In the genomic region with DNA sequence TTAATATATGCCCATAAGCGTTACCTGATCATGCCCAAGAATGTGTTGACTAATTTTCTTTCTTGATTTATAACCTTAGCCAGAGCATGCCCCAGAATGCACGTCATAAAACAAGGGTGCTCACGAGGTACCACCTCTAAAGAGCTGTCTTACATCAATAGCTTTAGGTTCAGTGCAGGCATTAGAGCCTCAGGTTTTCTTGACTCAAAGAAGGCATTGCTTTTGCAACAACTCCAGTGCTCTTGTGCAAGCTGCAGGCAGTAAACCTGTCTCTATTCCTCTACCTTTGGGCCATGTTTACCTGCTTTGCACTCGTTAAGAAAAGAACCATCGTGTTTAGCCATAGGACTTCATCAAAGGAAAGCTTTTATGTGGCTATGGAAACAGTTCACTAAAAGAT, we compare ENCODE assay signal across 19 mouse cellular contexts. TPM values are rescaled to one million over a fixed set of nuclear protein-coding genes. Genes with fewer than 3 reads are reported as not detected.
"Had no signal": no experiment of that assay in that cellular context is flagged by ENCODE, and none has a peak within 500 bp of the region (broad histone marks: within the 10 kb centered on the region; RNA-seq: fewer than 3 reads in every experiment).

No protein-coding gene starts in this region.

- DNase-seq: left cerebral cortex, postnatal 4 days; liver; liver, embryonic 13.5 days; liver, postnatal 0 days; lung, adult 2 months; lung, embryonic 14.5 days; lung, postnatal 10 days; lung, postnatal 14 days; lung, postnatal 36 days; lung, postnatal 4 days; midbrain, embryonic 14.5 days had no signal

RNA-seq across cellular contexts. Expression of gene Tmc1, which starts 43.6 kb away (rescaled TPM):
- polyA plus RNA-seq: limb, embryonic 10.5 days; limb, embryonic 11.5 days; liver, adult 2 months; liver, embryonic 15.5 days; liver, embryonic 16.5 days; liver, postnatal 0 days; lung, postnatal 0 days; macrophage; myocyte had no signal
